In the genomic region with DNA sequence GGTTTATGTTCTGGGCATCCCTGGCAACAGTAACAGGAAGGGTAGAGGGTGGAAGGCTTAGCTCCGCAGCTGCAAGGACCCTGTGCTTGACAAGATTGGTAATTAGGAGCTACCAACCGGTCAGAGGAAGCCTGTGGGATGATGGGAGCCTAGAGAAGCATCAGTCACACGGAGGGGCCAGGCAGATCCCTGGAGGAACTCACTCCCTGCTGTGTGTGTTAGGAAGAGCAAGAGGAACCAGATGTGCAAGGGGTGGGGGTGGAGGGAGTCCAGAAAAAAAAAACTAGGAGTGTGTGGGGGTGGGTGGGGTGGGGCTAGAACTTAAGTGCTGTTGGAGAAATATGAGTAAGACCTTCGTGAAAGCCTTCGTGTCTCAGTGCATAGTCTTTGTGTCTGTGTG, we compare ENCODE assay signal across 18 mouse cellular contexts. TPM values are rescaled to one million over a fixed set of nuclear protein-coding genes. Genes with fewer than 3 reads are reported as not detected.
DNase-seq lines count a peak whose midpoint lies in the region; ATAC-seq and TF ChIP-seq lines count a peak whose summit lies in the region.
"Had no signal": no experiment of that assay in that cellular context is flagged by ENCODE, and none has a peak within 500 bp of the region (broad histone marks: within the 10 kb centered on the region; RNA-seq: fewer than 3 reads in every experiment).

No protein-coding gene starts in this region.

- H3K27me3 ChIP-seq in hindbrain, embryonic 11.5 days (ENCODE audit: control insufficient read depth, insufficient read depth, low read length): no peaks in the 10 kb centered on the region
- H3K27me3 ChIP-seq in hindbrain, postnatal 0 days (ENCODE audit: insufficient read depth, low read length): no peaks in the 10 kb centered on the region
- H3K27me3 ChIP-seq in ES-Bruce4 (ENCODE audit: control insufficient read depth, insufficient read depth, low read length, poor library complexity, severe bottlenecking): no peaks in the 10 kb centered on the region
- no peaks in the 10 kb centered on the region for H3K27me3 ChIP-seq in embryonic facial prominence, embryonic 10.5 days (replicated peaks; ENCODE audit: low read depth, poor library complexity, severe bottlenecking)
- 0 out of 2 replicates have a peak, but pooled peaks cover 3% of the 10 kb centered on the region for H3K27me3 ChIP-seq in limb, embryonic 10.5 days (ENCODE audit: low read depth, poor library complexity, severe bottlenecking)
- no peaks in the 10 kb centered on the region for H3K27me3 ChIP-seq in intestine, embryonic 16.5 days (replicated peaks; ENCODE audit: control insufficient read depth, insufficient read depth, low read length)
- H3K27me3 ChIP-seq: heart, embryonic 12.5 days; lung, embryonic 15.5 days; neural tube, embryonic 12.5 days had no signal

- H3K9ac ChIP-seq in hindbrain, embryonic 11.5 days (ENCODE audit: low read depth, low read length): no peak overlapping the region
- no peak overlapping the region for H3K9ac ChIP-seq in hindbrain, postnatal 0 days (replicated peaks; ENCODE audit: low read length)
- H3K9ac ChIP-seq in ES-Bruce4 (ENCODE audit: low read depth, poor library complexity, severe bottlenecking): no peak overlapping the region
- no peak overlapping the region for H3K9ac ChIP-seq in intestine, embryonic 16.5 days (ENCODE audit: low read depth, low read length)
- H3K9ac ChIP-seq: heart, embryonic 12.5 days; lung, embryonic 15.5 days; neural tube, embryonic 12.5 days had no signal

- H3K27ac ChIP-seq in hindbrain, embryonic 11.5 days (ENCODE audit: low read depth, low read length): peak overlapping the region; percentile 67
- no peak overlapping the region for H3K27ac ChIP-seq in hindbrain, postnatal 0 days
- H3K27ac ChIP-seq in ES-Bruce4 (ENCODE audit: insufficient read depth, low read length): no peak overlapping the region
- peak overlapping the region; percentile 60 for H3K27ac ChIP-seq in embryonic facial prominence, embryonic 10.5 days (replicated peaks)
- H3K27ac ChIP-seq in limb, embryonic 10.5 days: peak overlapping the region; percentile 36; the same call in 1 of the 2 replicates
- no peak overlapping the region for H3K27ac ChIP-seq in intestine, embryonic 16.5 days (ENCODE audit: low read length)
- H3K27ac ChIP-seq: lung, embryonic 15.5 days; neural tube, embryonic 12.5 days had no signal

- no peak for ATAC-seq in hindbrain, embryonic 11.5 days (ENCODE audit: low FRiP score)
- ATAC-seq in hindbrain, postnatal 0 days: no peak
- ATAC-seq in intestine, embryonic 16.5 days: no peak

- peaks cover 12% of the 10 kb centered on the region for H3K4me1 ChIP-seq in hindbrain, embryonic 11.5 days (replicated peaks; ENCODE audit: control insufficient read depth, insufficient read depth, low read length)
- peaks cover 24% of the 10 kb centered on the region for H3K4me1 ChIP-seq in hindbrain, postnatal 0 days (ENCODE audit: insufficient read depth, low read length)
- H3K4me1 ChIP-seq in ES-Bruce4 (ENCODE audit: control insufficient read depth, insufficient read depth, low read length): peaks cover 14% of the 10 kb centered on the region
- peaks cover 84% of the 10 kb centered on the region for H3K4me1 ChIP-seq in embryonic facial prominence, embryonic 10.5 days
- peaks cover 66% of the 10 kb centered on the region for H3K4me1 ChIP-seq in limb, embryonic 10.5 days
- peaks cover 31% of the 10 kb centered on the region for H3K4me1 ChIP-seq in intestine, embryonic 16.5 days (ENCODE audit: control insufficient read depth, insufficient read depth, low read length)

- 0 out of 2 replicates have a peak, but pooled peaks have one; percentile 54 for TF ChIP-seq EP300 in ES-Bruce4 (IDR thresholded peaks at IDR 0.05; ENCODE audit: insufficient read depth, low read depth, low read length)

- WGBS in hindbrain, embryonic 11.5 days: 37% methylated on average over 5 of the region's 5 CpGs
- 33% methylated on average over 5 of the region's 5 CpGs for WGBS in hindbrain, postnatal 0 days
- 28% methylated on average over 5 of the region's 5 CpGs for WGBS in embryonic facial prominence, embryonic 10.5 days
- 26% methylated on average over 5 of the region's 5 CpGs for WGBS in limb, embryonic 10.5 days
- WGBS in intestine, embryonic 16.5 days: 22% methylated on average over 5 of the region's 5 CpGs

- no peak for DNase-seq in hindbrain, embryonic 11.5 days (ENCODE audit: low spot score)
- DNase-seq in hindbrain, postnatal 0 days (ENCODE audit: low spot score): no peak
- no peak for DNase-seq in embryonic facial prominence, embryonic 10.5 days (ENCODE audit: low spot score)
- DNase-seq in limb, embryonic 10.5 days (ENCODE audit: low spot score): no peak
- no peak for DNase-seq in retina, postnatal 1 day
- no peak for DNase-seq in right cerebral cortex, postnatal 14 days
- DNase-seq: cerebellum, adult 8-10 months; kidney, adult 9 months; thymus, adult 2 months had no signal

- no peaks in the 10 kb centered on the region for H3K9me3 ChIP-seq in hindbrain, embryonic 11.5 days (ENCODE audit: control insufficient read depth, low read length)
- H3K9me3 ChIP-seq in hindbrain, postnatal 0 days (ENCODE audit: low read length): no peaks in the 10 kb centered on the region
- no peaks in the 10 kb centered on the region for H3K9me3 ChIP-seq in ES-Bruce4 (replicated peaks; ENCODE audit: control insufficient read depth, insufficient read depth, low read length, poor library complexity, severe bottlenecking)
- no peaks in the 10 kb centered on the region for H3K9me3 ChIP-seq in embryonic facial prominence, embryonic 10.5 days
- no peaks in the 10 kb centered on the region for H3K9me3 ChIP-seq in limb, embryonic 10.5 days (replicated peaks)
- H3K9me3 ChIP-seq in intestine, embryonic 16.5 days (ENCODE audit: control insufficient read depth, low read length): no peaks in the 10 kb centered on the region
- H3K9me3 ChIP-seq: heart, embryonic 12.5 days; lung, embryonic 15.5 days; neural tube, embryonic 12.5 days had no signal

- H3K36me3 ChIP-seq in hindbrain, embryonic 11.5 days (ENCODE audit: control insufficient read depth, insufficient read depth, low read length): no peaks in the 10 kb centered on the region
- no peaks in the 10 kb centered on the region for H3K36me3 ChIP-seq in hindbrain, postnatal 0 days (ENCODE audit: insufficient read depth, low read length)
- H3K36me3 ChIP-seq in ES-Bruce4 (ENCODE audit: control insufficient read depth, insufficient read depth, low read length, poor library complexity, severe bottlenecking): no peaks in the 10 kb centered on the region
- H3K36me3 ChIP-seq in embryonic facial prominence, embryonic 10.5 days (replicated peaks): no peaks in the 10 kb centered on the region
- no peaks in the 10 kb centered on the region for H3K36me3 ChIP-seq in limb, embryonic 10.5 days
- no peaks in the 10 kb centered on the region for H3K36me3 ChIP-seq in intestine, embryonic 16.5 days (ENCODE audit: control insufficient read depth, insufficient read depth, low read length)
- H3K36me3 ChIP-seq: heart, embryonic 12.5 days; lung, embryonic 15.5 days; neural tube, embryonic 12.5 days had no signal

- no peak overlapping the region for H3K4me2 ChIP-seq in hindbrain, embryonic 11.5 days (replicated peaks; ENCODE audit: low read depth, low read length)
- H3K4me2 ChIP-seq in hindbrain, postnatal 0 days (ENCODE audit: low read depth, low read length): no peak overlapping the region
- H3K4me2 ChIP-seq in intestine, embryonic 16.5 days (ENCODE audit: low read depth, low read length): no peak overlapping the region
- H3K4me2 ChIP-seq: heart, embryonic 12.5 days; lung, embryonic 15.5 days; neural tube, embryonic 12.5 days had no signal

- TF ChIP-seq CTCF in hindbrain, postnatal 0 days (IDR thresholded peaks at IDR 0.05; ENCODE audit: low read depth): no peak
- no peak for TF ChIP-seq CTCF in ES-Bruce4 (IDR thresholded peaks at IDR 0.05; ENCODE audit: low read depth, low read length)

- TF ChIP-seq POLR2A in ES-Bruce4 (IDR thresholded peaks at IDR 0.05; ENCODE audit: insufficient read depth, low read length): no peak

- H3K4me3 ChIP-seq in hindbrain, embryonic 11.5 days (ENCODE audit: low read depth, low read length): no peak overlapping the region
- H3K4me3 ChIP-seq in hindbrain, postnatal 0 days (ENCODE audit: low read length): no peak overlapping the region
- no peak overlapping the region for H3K4me3 ChIP-seq in ES-Bruce4 (ENCODE audit: low read depth, low read length)
- no peak overlapping the region for H3K4me3 ChIP-seq in embryonic facial prominence, embryonic 10.5 days
- H3K4me3 ChIP-seq in limb, embryonic 10.5 days: no peak overlapping the region
- no peak overlapping the region for H3K4me3 ChIP-seq in intestine, embryonic 16.5 days (ENCODE audit: low read length)
- H3K4me3 ChIP-seq: heart, embryonic 12.5 days; lung, embryonic 15.5 days; neural tube, embryonic 12.5 days had no signal

RNA-seq across cellular contexts. Expression of gene Apol7a, which starts 36.0 kb away (rescaled TPM):
- not detected in 2 replicates for polyA plus RNA-seq in hindbrain, embryonic 11.5 days (2014; fragmentation: Nextera tagmentation; extraction: Ambion mirVana)
- total RNA-seq in hindbrain, postnatal 0 days (2014; rRNA removed): not detected in 2 replicates
- polyA plus RNA-seq in hindbrain, postnatal 0 days (2015; fragmentation: Nextera tagmentation; extraction: Ambion mirVana): not detected in 2 replicates
- not detected in 2 replicates for polyA plus RNA-seq in ES-Bruce4 (2011; ENCODE audit: insufficient read depth, insufficient read length, low read depth, missing spikeins)
- polyA plus RNA-seq in embryonic facial prominence, embryonic 10.5 days (2016; fragmentation: Nextera tagmentation; extraction: Ambion mirVana): not detected in 2 replicates
- polyA plus RNA-seq in limb, embryonic 10.5 days (2016; fragmentation: Nextera tagmentation; extraction: Ambion mirVana): not detected in 2 replicates
- 12.5 and 13.4 TPM in 2 replicates for polyA plus RNA-seq in intestine, embryonic 16.5 days (2015; fragmentation: Nextera tagmentation; extraction: Ambion mirVana)
- total RNA-seq: hematopoietic stem cell, adult 5-6 weeks; megakaryocyte, adult 5-6 weeks had no signal
- polyA plus RNA-seq: brain, embryonic 14.5 days; forebrain, embryonic 11.5 days; neural tube, embryonic 12.5 days had no signal

RNA-seq across cellular contexts. Expression of gene Apol9a, which starts 48.0 kb away (rescaled TPM):
- 0.03 and 0.06 TPM in 2 replicates for polyA plus RNA-seq in hindbrain, embryonic 11.5 days (2014; fragmentation: Nextera tagmentation; extraction: Ambion mirVana)
- total RNA-seq in hindbrain, postnatal 0 days (2014; rRNA removed): 0.43 and 7.8 TPM in 2 replicates
- 1.0 and 1.2 TPM in 2 replicates for polyA plus RNA-seq in hindbrain, postnatal 0 days (2015; fragmentation: Nextera tagmentation; extraction: Ambion mirVana)
- not detected in 2 replicates for polyA plus RNA-seq in ES-Bruce4 (2011; ENCODE audit: insufficient read depth, insufficient read length, low read depth, missing spikeins)
- not detected in 2 replicates for polyA plus RNA-seq in embryonic facial prominence, embryonic 10.5 days (2016; fragmentation: Nextera tagmentation; extraction: Ambion mirVana)
- not detected in 2 replicates for polyA plus RNA-seq in limb, embryonic 10.5 days (2016; fragmentation: Nextera tagmentation; extraction: Ambion mirVana)
- polyA plus RNA-seq in intestine, embryonic 16.5 days (2015; fragmentation: Nextera tagmentation; extraction: Ambion mirVana): 0.44 and 0.55 TPM in 2 replicates
- total RNA-seq: hematopoietic stem cell, adult 5-6 weeks had no signal
- polyA plus RNA-seq: forebrain, embryonic 11.5 days had no signal

RNA-seq across cellular contexts. Expression of gene Rbfox2, which starts 56.1 kb away (rescaled TPM):
- polyA plus RNA-seq in hindbrain, embryonic 11.5 days (2014; fragmentation: Nextera tagmentation; extraction: Ambion mirVana): 115 and 142 TPM in 2 replicates
- total RNA-seq in hindbrain, postnatal 0 days (2014; rRNA removed): 294 and 339 TPM in 2 replicates
- polyA plus RNA-seq in hindbrain, postnatal 0 days (2015; fragmentation: Nextera tagmentation; extraction: Ambion mirVana): 84.1 and 91.9 TPM in 2 replicates
- polyA plus RNA-seq in ES-Bruce4 (2011; ENCODE audit: insufficient read depth, insufficient read length, low read depth, missing spikeins): 78.1 and 78.3 TPM in 2 replicates
- polyA plus RNA-seq in embryonic facial prominence, embryonic 10.5 days (2016; fragmentation: Nextera tagmentation; extraction: Ambion mirVana): 60.7 and 61.9 TPM in 2 replicates
- 45.8 and 62.6 TPM in 2 replicates for polyA plus RNA-seq in limb, embryonic 10.5 days (2016; fragmentation: Nextera tagmentation; extraction: Ambion mirVana)
- polyA plus RNA-seq in intestine, embryonic 16.5 days (2015; fragmentation: Nextera tagmentation; extraction: Ambion mirVana): 31.5 and 34.0 TPM in 2 replicates

Comparison
In these comparisons a context has a peak if more than half of its experiments do, and no peak if none do; other contexts are left out.
1. H3K27ac ChIP-seq: peak in hindbrain, embryonic 11.5 days (single experiment), embryonic facial prominence, embryonic 10.5 days (single experiment) and limb, embryonic 10.5 days (single experiment); none in hindbrain, postnatal 0 days (single experiment), ES-Bruce4 (single experiment) and intestine, embryonic 16.5 days (single experiment).
2. RNA of gene Apol7a, which starts 36.0 kb away (polyA plus RNA-seq): 12.5 to 13.4 TPM in intestine, embryonic 16.5 days; not detected in hindbrain, embryonic 11.5 days, not detected in hindbrain, postnatal 0 days, not detected in ES-Bruce4, not detected in embryonic facial prominence, embryonic 10.5 days and not detected in limb, embryonic 10.5 days; every median in the first group is over 10 times any median in the second.